Mouse (Mus musculus) forelimb bud, embryonic 11.5 days (tissue): ENCODE data around the gene Gm8764.
"Not testable (repeated sequence)": the region's sequence is repeated elsewhere in the genome, so short reads cannot be mapped to it uniquely, and the experiment has no call there.

ENCODE experiments used
- DNase-seq: peaks from one replicate; pipeline ENCODE4 v3.0.0-alpha.2; 2012; ENCODE audit warnings: low read depth, low spot score

Gene Gm8764

DNA sequence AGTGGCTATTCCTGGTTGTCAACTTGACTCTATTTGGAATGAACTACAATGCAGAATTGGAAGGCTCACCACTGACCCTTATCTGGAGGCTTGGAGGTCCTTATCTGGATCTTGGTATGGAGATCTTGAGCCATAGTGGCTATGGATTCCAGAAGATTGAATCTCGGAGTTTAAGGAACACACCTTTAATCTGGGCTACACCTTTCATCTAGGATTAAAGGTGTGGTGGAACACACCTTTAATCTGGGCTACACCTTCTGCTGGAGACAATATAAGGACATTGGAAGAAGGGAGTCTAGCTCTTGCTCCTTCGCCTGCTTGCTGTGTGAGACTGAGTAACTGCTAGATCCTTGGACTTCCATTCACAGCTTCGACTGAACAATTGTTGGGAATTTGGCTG is at the start of gene Gm8764:
Gm8764 (plus strand) TSS at position 301 of the 400 bp plus-strand sequence.
- not testable (repeated sequence) for DNase-seq

- no peak for DNase-seq
Observed at GRCm38 (mm10) chr10:104110044-104110443, 49.8 kb upstream of the Gm8764 start.

DNA sequence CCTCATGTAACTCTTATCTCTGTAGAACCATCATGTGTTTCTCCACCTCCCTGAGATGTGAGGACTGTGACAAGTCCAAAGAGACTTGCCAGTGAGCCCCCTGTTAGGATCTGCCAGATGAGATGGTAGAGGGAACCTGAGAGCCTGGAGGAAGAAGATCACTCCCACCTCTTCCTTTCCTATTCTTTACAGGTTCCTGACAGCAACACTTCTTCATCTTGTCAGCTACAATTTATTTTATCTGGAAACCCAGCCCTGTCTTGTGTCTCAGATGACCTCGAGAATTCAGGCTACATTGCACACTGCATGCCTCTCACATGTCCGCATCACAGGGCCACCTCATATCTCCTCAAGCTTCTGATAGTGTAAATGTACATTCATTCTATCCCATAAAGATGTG is 41.5 kb upstream of the Gm8764 start:
- no peak for DNase-seq

- DNase-seq = not testable (repeated sequence)
Observed at GRCm38 (mm10) chr10:104142687-104143086, 17.1 kb upstream of the Gm8764 start, which contains the start of gene Gm21293. Gene Gm21293, plus strand, starts transcription at chr10:104142987.

- DNase-seq = not testable (repeated sequence)
Observed at GRCm38 (mm10) chr10:104151197-104151596, 8.6 kb upstream of the Gm8764 start, which contains the start of gene Gm6763. Gene Gm6763, plus strand, starts transcription at chr10:104151497.

GRCm38 (mm10) chr10:104168215-104168614 is 8.4 kb downstream of the Gm8764 start, which contains the start of gene Gm21304:
Gene Gm21304, plus strand, starts transcription at chr10:104168515.
- DNase-seq = not testable (repeated sequence)

DNA sequence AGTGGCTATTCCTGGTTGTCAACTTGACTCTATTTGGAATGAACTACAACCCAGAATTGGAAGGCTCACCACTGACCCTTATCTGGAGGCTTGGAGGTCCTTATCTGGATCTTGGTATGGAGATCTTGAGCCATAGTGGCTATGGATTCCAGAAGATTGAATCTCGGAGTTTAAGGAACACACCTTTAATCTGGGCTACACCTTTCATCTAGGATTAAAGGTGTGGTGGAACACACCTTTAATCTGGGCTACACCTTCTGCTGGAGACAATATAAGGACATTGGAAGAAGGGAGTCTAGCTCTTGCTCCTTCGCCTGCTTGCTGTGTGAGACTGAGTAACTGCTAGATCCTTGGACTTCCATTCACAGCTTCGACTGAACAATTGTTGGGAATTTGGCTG is 16.9 kb downstream of the Gm8764 start, which contains the start of gene Gm21312:
Gm21312 (plus strand) TSS at position 301 of the 400 bp plus-strand sequence.
- not testable (repeated sequence) for DNase-seq

- DNase-seq = not testable (repeated sequence)
Observed at GRCm38 (mm10) chr10:104185233-104185632, 25.4 kb downstream of the Gm8764 start, which contains the start of gene Gm20765. Gene Gm20765, plus strand, starts transcription at chr10:104185533.

DNA sequence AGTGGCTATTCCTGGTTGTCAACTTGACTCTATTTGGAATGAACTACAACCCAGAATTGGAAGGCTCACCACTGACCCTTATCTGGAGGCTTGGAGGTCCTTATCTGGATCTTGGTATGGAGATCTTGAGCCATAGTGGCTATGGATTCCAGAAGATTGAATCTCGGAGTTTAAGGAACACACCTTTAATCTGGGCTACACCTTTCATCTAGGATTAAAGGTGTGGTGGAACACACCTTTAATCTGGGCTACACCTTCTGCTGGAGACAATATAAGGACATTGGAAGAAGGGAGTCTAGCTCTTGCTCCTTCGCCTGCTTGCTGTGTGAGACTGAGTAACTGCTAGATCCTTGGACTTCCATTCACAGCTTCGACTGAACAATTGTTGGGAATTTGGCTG is 33.9 kb downstream of the Gm8764 start, which contains the start of gene Gm4340:
Gm4340 (plus strand) TSS at position 301 of the 400 bp plus-strand sequence.
- DNase-seq = not testable (repeated sequence)

GRCm38 (mm10) chr10:104209655-104210054 is 49.8 kb downstream of the Gm8764 start:
- no peak for DNase-seq

DNA sequence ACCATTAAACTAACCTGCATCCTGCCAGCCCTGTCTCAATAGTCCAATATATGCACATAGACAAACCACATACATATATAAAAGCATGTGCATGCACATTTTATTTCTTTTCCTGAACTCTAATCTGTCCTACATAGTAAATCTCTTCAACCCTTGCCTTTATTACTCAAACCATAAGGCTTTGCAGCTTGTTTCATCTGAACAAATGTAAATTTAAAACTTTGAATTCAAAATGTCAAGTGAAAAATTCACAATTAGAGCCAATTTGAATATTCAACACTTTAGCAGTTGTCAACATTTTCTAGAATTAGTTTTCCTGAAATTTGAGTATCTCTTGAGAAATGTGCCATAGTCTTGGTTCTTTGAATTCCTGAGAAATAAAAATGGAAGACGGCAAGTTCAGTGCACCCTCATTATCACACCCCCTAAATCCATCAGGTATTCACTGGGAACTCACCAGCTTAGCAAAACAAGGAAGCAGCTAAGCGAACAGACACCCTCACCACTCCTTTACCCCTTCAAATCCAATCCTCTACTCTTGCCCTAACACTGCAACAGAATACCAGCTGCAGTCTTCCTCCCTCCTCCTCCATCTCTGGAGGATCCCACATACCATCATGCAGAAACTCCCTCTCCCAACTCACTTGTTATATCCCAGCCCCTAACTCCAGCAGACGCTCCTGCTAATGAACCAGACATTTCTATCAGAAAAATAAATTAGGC is 50.6 kb downstream of the Gm8764 start:
- no peak for DNase-seq
